Mouse (Mus musculus): ENCODE results near the gene Btnl1. TPM values are rescaled to one million over a fixed set of nuclear protein-coding genes. Genes with fewer than 3 reads are reported as not detected.

The Btnl1 gene
- polyA plus RNA-seq (2012; rRNA removed): 0.06 TPM in 1 of 2 replicates, not detected in the other

DNA sequence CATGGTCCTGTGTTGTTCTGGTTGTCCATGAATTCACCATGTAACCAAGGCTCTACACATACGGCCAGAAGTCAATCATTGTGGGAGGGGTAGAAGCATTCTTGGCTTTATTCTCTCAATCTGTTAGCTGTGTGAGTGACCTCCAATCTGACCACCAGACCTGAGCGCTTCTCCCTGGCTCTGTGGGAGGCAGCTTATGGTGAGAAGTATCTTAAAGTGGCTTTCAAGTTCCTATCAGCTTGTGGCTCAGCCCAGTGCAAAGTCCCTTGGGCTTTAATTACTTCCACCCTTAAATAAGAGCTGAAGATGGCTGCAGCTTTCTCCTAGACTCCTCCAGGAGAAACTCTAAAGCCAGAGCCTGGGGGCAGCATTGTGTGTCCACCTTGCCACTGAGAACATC, at the start of gene Btnl1:
Gene Btnl1, plus strand, starts transcription at position 286 of the 400 bp plus-strand sequence.

GRCm38 (mm10) chr17:34354539-34354938, 22.4 kb upstream of the Btnl1 start, which contains the start of gene Btnl2:
Gene Btnl2, plus strand, starts transcription at chr17:34354822.

DNA sequence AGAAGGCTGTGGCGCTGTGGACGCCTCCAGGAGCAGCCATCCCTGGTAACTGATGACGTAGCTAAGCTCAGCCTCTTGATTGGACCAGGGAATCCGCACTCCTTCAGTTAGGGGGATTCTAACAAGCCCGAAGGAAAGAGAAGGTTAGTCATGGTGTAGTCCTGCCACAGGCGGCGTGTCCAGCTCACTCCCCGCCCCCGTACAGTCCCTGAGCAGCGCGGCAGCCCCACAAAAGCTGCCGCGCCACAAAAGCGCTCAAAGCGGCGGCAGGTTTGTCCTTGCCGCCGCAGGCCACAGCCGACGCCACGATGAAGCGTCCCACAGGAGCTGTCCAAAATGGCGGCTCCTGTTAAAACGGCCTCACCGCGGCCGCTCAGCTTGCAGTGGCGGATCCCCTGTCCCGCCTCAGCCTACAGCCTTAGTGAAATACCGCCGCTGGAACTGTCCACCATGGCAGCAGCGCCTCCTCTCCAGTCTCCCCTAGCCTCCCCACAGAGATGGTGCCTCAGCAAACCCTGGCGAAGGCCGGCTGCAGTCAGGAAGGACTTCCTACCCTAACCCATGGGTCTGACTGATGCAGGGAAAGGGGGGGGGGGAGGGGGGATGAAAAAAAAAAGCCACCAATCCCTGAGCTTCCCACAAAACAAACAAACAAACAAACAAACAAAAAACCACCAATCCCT, 21.9 kb downstream of the Btnl1 start, which contains the start of gene BC051142:
Gene BC051142, plus strand, starts transcription at position 110 of the 683 bp plus-strand sequence.

Other genes starting within 250 kb of the Btnl1 start
- 0.83 and 0.86 TPM in 2 replicates for gene H2-DMb2, start 233.8 kb upstream of the Btnl1 start, polyA plus RNA-seq (2012; rRNA removed)
- gene H2-DMb1, start 224.1 kb upstream of the Btnl1 start, polyA plus RNA-seq (2012; rRNA removed): 2.5 and 2.6 TPM in 2 replicates
- 8.9 and 10.8 TPM in 2 replicates for gene Tap1, start 189.6 kb upstream of the Btnl1 start, polyA plus RNA-seq (2012; rRNA removed)
- gene Psmb9, start 189.4 kb upstream of the Btnl1 start, polyA plus RNA-seq (2012; rRNA removed): 14.2 and 19.7 TPM in 2 replicates
- 26.6 and 37.5 TPM in 2 replicates for gene Psmb8, start 179.4 kb upstream of the Btnl1 start, polyA plus RNA-seq (2012; rRNA removed)
- 7.1 and 7.6 TPM in 2 replicates for gene Tap2, start 173.6 kb upstream of the Btnl1 start, polyA plus RNA-seq (2012; rRNA removed)
- gene H2-Ob, start 138.2 kb upstream of the Btnl1 start, polyA plus RNA-seq (2012; rRNA removed): 2.0 and 2.7 TPM in 2 replicates
- 10.6 and 13.2 TPM in 2 replicates for gene H2-Ab1, start 119.4 kb upstream of the Btnl1 start, polyA plus RNA-seq (2012; rRNA removed)
- 5.1 and 7.7 TPM in 2 replicates for gene H2-Aa, start 89.3 kb upstream of the Btnl1 start, polyA plus RNA-seq (2012; rRNA removed)
- gene H2-Eb1, start 71.3 kb upstream of the Btnl1 start, polyA plus RNA-seq (2012; rRNA removed): 2.8 and 4.2 TPM in 2 replicates
- 0.01 TPM in 2 replicates for gene H2-Eb2, start 51.5 kb upstream of the Btnl1 start, polyA plus RNA-seq (2012; rRNA removed)
- 0.03 and 0.07 TPM in 2 replicates for gene Btnl2, start 22.3 kb upstream of the Btnl1 start, polyA plus RNA-seq (2012; rRNA removed)
- gene BC051142, start 21.7 kb downstream of the Btnl1 start, polyA plus RNA-seq (2012; rRNA removed): 0.19 and 0.24 TPM in 2 replicates
- gene Btnl4, start 100.2 kb downstream of the Btnl1 start, polyA plus RNA-seq (2012; rRNA removed): 0.04 TPM in 1 of 2 replicates, not detected in the other
- 0.07 TPM in 1 of 2 replicates, not detected in the other for gene Btnl6, start 140.2 kb downstream of the Btnl1 start, polyA plus RNA-seq (2012; rRNA removed)
- gene Notch4, start 187.1 kb downstream of the Btnl1 start, polyA plus RNA-seq (2012; rRNA removed): 1.3 TPM in 2 replicates
- gene Gpsm3, start 212.7 kb downstream of the Btnl1 start, polyA plus RNA-seq (2012; rRNA removed): 8.8 and 11.4 TPM in 2 replicates
- 25.0 and 32.0 TPM in 2 replicates for gene Pbx2, start 214.1 kb downstream of the Btnl1 start, polyA plus RNA-seq (2012; rRNA removed)
- gene Ager, start 220.7 kb downstream of the Btnl1 start, polyA plus RNA-seq (2012; rRNA removed): 1.8 and 2.5 TPM in 2 replicates
- gene Rnf5, start 226.6 kb downstream of the Btnl1 start, polyA plus RNA-seq (2012; rRNA removed): 70.1 and 71.2 TPM in 2 replicates
- gene Agpat1, start 227.1 kb downstream of the Btnl1 start, polyA plus RNA-seq (2012; rRNA removed): 28.5 and 31.7 TPM in 2 replicates
- gene Egfl8, start 238.8 kb downstream of the Btnl1 start, polyA plus RNA-seq (2012; rRNA removed): 0.44 and 0.77 TPM in 2 replicates